Mouse (Mus musculus): ENCODE data around the gene Nme6.

- TF ChIP-seq CTCF (IDR thresholded peaks at IDR 0.05; ENCODE audit: control insufficient read depth, insufficient read depth, low read length) (no peak), POLR2A (IDR thresholded peaks at IDR 0.05; ENCODE audit: borderline replicate concordance, control insufficient read depth, low read depth, low read length) (peak; percentile 22; the same call in 1 of the 2 replicates)
Observed at GRCm38 (mm10) chr9:109875695-109876601, 43.4 kb downstream of the Nme6 start.

All from bone marrow, adult 2 months (tissue).